Mouse (Mus musculus): ENCODE measurements around the gene Phlpp2.

DNA sequence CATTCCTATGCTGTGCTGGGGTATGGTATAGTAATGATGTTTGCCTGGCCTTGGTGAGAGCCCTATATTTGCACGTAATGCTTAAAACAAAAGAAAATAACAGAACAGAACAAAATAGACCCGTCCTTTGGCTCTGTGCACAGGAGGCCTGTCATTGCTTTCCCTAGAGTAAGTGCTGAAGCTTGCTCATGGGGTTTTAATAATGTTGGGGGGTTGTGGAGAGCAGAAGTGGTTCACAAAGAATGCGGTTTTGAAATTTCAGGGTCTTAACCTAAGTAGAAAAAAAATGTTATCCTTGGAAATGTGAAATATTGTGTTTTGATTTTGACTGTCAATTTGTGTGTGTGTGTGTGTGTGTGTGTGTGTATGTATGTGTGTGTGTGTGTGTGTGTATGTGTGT, 19.4 kb upstream of the Phlpp2 start:
- TF ChIP-seq CTCF (IDR thresholded peaks at IDR 0.05; ENCODE audit: control insufficient read depth, insufficient read depth, insufficient read length) (no peak), MAX (IDR thresholded peaks at IDR 0.05) (no peak), MYOD1 (IDR thresholded peaks at IDR 0.05; ENCODE audit: control insufficient read depth, insufficient read length, low read depth) (no peak), FOSL1 (IDR thresholded peaks at IDR 0.05; ENCODE audit: insufficient read depth, low read length, poor library complexity, severe bottlenecking) (no peak), USF1 (IDR thresholded peaks at IDR 0.05; ENCODE audit: low read depth) (no peak)

Measured in C2C12 (cell line).